Mouse (Mus musculus): ENCODE data around the gene Olfr1031. TPM values are rescaled to one million over a fixed set of nuclear protein-coding genes. Genes with fewer than 3 reads are reported as not detected.
"Not testable (repeated sequence)": the region's sequence is repeated elsewhere in the genome, so short reads cannot be mapped to it uniquely, and the experiment has no call there.

The Olfr1031 gene
- polyA plus RNA-seq (2012; fragmentation: generic; extraction: Trizol): not detected
- long read RNA-seq, experiment 1: 0 reads
- long read RNA-seq, experiment 2: 0 reads

DNA sequence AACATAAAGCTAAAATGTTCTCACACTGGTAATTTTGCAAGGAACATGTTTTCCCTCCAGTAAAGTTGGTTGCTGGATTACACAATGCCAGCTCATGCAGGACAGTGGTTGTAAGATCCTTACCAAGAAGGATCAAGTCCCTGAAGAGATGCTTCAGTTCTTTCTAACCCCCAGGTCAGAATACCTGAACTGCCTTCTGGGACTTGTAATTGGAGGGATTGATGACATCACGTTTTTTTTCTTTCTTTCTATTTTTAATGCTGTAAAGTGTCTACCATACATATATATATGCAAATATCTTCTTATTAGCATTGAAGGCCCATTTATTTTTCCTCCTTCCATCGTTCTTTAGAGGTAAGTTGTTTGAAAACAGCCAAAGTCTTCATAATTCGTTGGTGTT, at the start of gene Olfr1031:
Gene Olfr1031 (plus strand): TSS at position 301 of the 400 bp plus-strand sequence.
- H3K27me3 ChIP-seq (ENCODE audit: control insufficient read depth, insufficient read depth, insufficient read length): no peaks in the 10 kb centered on the region
- H3K79me2 ChIP-seq (ENCODE audit: control insufficient read depth, insufficient read depth): no peaks in the 10 kb centered on the region
- TF ChIP-seq MYOG (IDR thresholded peaks at IDR 0.05; ENCODE audit: control insufficient read depth, extremely low read depth, insufficient read length) (no peak), CEBPB (IDR thresholded peaks at IDR 0.05; ENCODE audit: low read depth) (no peak), MAX (IDR thresholded peaks at IDR 0.05) (no peak), FOSL1 (IDR thresholded peaks at IDR 0.05; ENCODE audit: insufficient read depth, low read length, poor library complexity, severe bottlenecking) (no peak), USF1 (IDR thresholded peaks at IDR 0.05; ENCODE audit: low read depth) (no peak), CTCF (IDR thresholded peaks at IDR 0.05; ENCODE audit: control insufficient read depth, insufficient read depth, insufficient read length) (no peak), MYOD1 (IDR thresholded peaks at IDR 0.05; ENCODE audit: control insufficient read depth, insufficient read length, low read depth) (no peak)
- H3K4me3 ChIP-seq (ENCODE audit: insufficient read depth, poor library complexity, severe bottlenecking): no peak within 1 kb of the TSS
- H3K79me3 ChIP-seq (ENCODE audit: low read depth): no peaks in the 10 kb centered on the region
- H3ac ChIP-seq (ENCODE audit: control insufficient read depth, insufficient read length, low read depth): no peak within 1 kb of the TSS
- H3K36me3 ChIP-seq (ENCODE audit: control insufficient read depth, insufficient read depth): no peaks in the 10 kb centered on the region

- no peaks in the 10 kb centered on the region for H3K27me3 ChIP-seq (ENCODE audit: control insufficient read depth, insufficient read depth, insufficient read length)
- H3K36me3 ChIP-seq (ENCODE audit: control insufficient read depth, insufficient read depth): no peaks in the 10 kb centered on the region
- H3K79me3 ChIP-seq (ENCODE audit: low read depth): no peaks in the 10 kb centered on the region
- no peak for TF ChIP-seq MAX (IDR thresholded peaks at IDR 0.05)
- no peak for TF ChIP-seq CEBPB (IDR thresholded peaks at IDR 0.05; ENCODE audit: low read depth)
- no peak for TF ChIP-seq FOSL1 (IDR thresholded peaks at IDR 0.05; ENCODE audit: insufficient read depth, low read length, poor library complexity, severe bottlenecking)
- TF ChIP-seq MYOG (IDR thresholded peaks at IDR 0.05; ENCODE audit: control insufficient read depth, extremely low read depth, insufficient read length): no peak
- TF ChIP-seq CTCF (IDR thresholded peaks at IDR 0.05; ENCODE audit: control insufficient read depth, insufficient read depth, insufficient read length): no peak
- no peak for TF ChIP-seq USF1 (IDR thresholded peaks at IDR 0.05; ENCODE audit: low read depth)
- TF ChIP-seq MYOD1 (IDR thresholded peaks at IDR 0.05; ENCODE audit: control insufficient read depth, insufficient read length, low read depth): no peak
- no peaks in the 10 kb centered on the region for H3K79me2 ChIP-seq (ENCODE audit: control insufficient read depth, insufficient read depth)
- no peak within 1 kb of the TSS for H3ac ChIP-seq (ENCODE audit: control insufficient read depth, insufficient read length, low read depth)
- no peak within 1 kb of the TSS for H3K4me3 ChIP-seq (ENCODE audit: insufficient read depth, poor library complexity, severe bottlenecking)
These were observed 40.0 kb upstream of the Olfr1031 start, which contains the start of gene Olfr1028 for GRCm38 (mm10) chr2:85950137-85950536. Gene Olfr1028 (plus strand): TSS chr2:85950437.

GRCm38 (mm10) chr2:85973595-85973994, 16.5 kb upstream of the Olfr1031 start, which contains the start of gene Olfr1029:
Gene Olfr1029 (plus strand): TSS chr2:85973895.
- no peaks in the 10 kb centered on the region for H3K79me3 ChIP-seq (ENCODE audit: low read depth)
- H3K36me3 ChIP-seq (ENCODE audit: control insufficient read depth, insufficient read depth): no peaks in the 10 kb centered on the region
- TF ChIP-seq CTCF (IDR thresholded peaks at IDR 0.05; ENCODE audit: control insufficient read depth, insufficient read depth, insufficient read length): no peak
- TF ChIP-seq USF1 (IDR thresholded peaks at IDR 0.05; ENCODE audit: low read depth): no peak
- no peak for TF ChIP-seq MYOG (IDR thresholded peaks at IDR 0.05; ENCODE audit: control insufficient read depth, extremely low read depth, insufficient read length)
- TF ChIP-seq FOSL1 (IDR thresholded peaks at IDR 0.05; ENCODE audit: insufficient read depth, low read length, poor library complexity, severe bottlenecking): no peak
- H3K27me3 ChIP-seq (ENCODE audit: control insufficient read depth, insufficient read depth, insufficient read length): no peaks in the 10 kb centered on the region
- H3ac ChIP-seq (ENCODE audit: control insufficient read depth, insufficient read length, low read depth): no peak within 1 kb of the TSS
- no peak within 1 kb of the TSS for H3K4me3 ChIP-seq (ENCODE audit: insufficient read depth, poor library complexity, severe bottlenecking)
- no peaks in the 10 kb centered on the region for H3K79me2 ChIP-seq (ENCODE audit: control insufficient read depth, insufficient read depth)

GRCm38 (mm10) chr2:85978976-85979375, 11.1 kb upstream of the Olfr1031 start, which contains the start of gene Olfr1030:
Gene Olfr1030 (plus strand): TSS chr2:85979276.
- Histone ChIP-seq H3K79me3 (ENCODE audit: low read depth) (no peaks in the 10 kb centered on the region), H3K27me3 (ENCODE audit: control insufficient read depth, insufficient read depth, insufficient read length) (no peaks in the 10 kb centered on the region), H3K79me2 (ENCODE audit: control insufficient read depth, insufficient read depth) (no peaks in the 10 kb centered on the region), H3K4me3 (ENCODE audit: insufficient read depth, poor library complexity, severe bottlenecking) (no peak within 1 kb of the TSS), H3K36me3 (ENCODE audit: control insufficient read depth, insufficient read depth) (no peaks in the 10 kb centered on the region), H3ac (ENCODE audit: control insufficient read depth, insufficient read length, low read depth) (no peak within 1 kb of the TSS)
- no peak for TF ChIP-seq CEBPB (IDR thresholded peaks at IDR 0.05; ENCODE audit: low read depth)
- no peak for TF ChIP-seq MYOG (IDR thresholded peaks at IDR 0.05; ENCODE audit: control insufficient read depth, extremely low read depth, insufficient read length)
- no peak for TF ChIP-seq CTCF (IDR thresholded peaks at IDR 0.05; ENCODE audit: control insufficient read depth, insufficient read depth, insufficient read length)
- no peak for TF ChIP-seq FOSL1 (IDR thresholded peaks at IDR 0.05; ENCODE audit: insufficient read depth, low read length, poor library complexity, severe bottlenecking)
- no peak for TF ChIP-seq MAX (IDR thresholded peaks at IDR 0.05)
- no peak for TF ChIP-seq MYOD1 (IDR thresholded peaks at IDR 0.05; ENCODE audit: control insufficient read depth, insufficient read length, low read depth)
- TF ChIP-seq USF1 (IDR thresholded peaks at IDR 0.05; ENCODE audit: low read depth): no peak

DNA sequence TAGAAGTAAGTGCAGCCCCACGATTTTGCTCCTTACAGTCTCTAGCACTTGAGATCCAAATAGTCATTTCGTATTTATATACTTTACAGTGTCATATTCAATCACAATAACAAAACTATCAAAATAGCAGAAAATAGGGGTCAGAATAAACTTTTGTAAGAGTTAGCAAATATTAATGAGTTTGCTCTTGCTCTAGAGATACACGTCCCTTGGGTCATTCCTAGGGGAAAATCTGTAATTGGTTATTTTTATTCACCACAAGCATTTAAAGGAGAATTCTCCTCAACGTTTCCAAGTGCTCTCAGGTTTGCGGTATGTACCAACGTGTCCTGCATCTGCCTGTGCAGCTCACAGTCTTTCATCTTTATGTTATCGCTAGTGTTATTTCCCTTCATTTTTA, 15.1 kb downstream of the Olfr1031 start, which contains the start of gene Olfr1032:
Gene Olfr1032 (plus strand): TSS at position 301 of the 400 bp plus-strand sequence.
- Histone ChIP-seq H3K27me3 (ENCODE audit: control insufficient read depth, insufficient read depth, insufficient read length) (no peaks in the 10 kb centered on the region), H3K79me3 (ENCODE audit: low read depth) (no peaks in the 10 kb centered on the region), H3K79me2 (ENCODE audit: control insufficient read depth, insufficient read depth) (no peaks in the 10 kb centered on the region), H3K4me3 (ENCODE audit: insufficient read depth, poor library complexity, severe bottlenecking) (no peak within 1 kb of the TSS), H3K36me3 (ENCODE audit: control insufficient read depth, insufficient read depth) (no peaks in the 10 kb centered on the region), H3ac (ENCODE audit: control insufficient read depth, insufficient read length, low read depth) (no peak within 1 kb of the TSS)
- TF ChIP-seq MYOG (IDR thresholded peaks at IDR 0.05; ENCODE audit: control insufficient read depth, extremely low read depth, insufficient read length): no peak

- H3K4me3 ChIP-seq (ENCODE audit: insufficient read depth, poor library complexity, severe bottlenecking); H3K79me3 ChIP-seq (ENCODE audit: low read depth); H3K27me3 ChIP-seq (ENCODE audit: control insufficient read depth, insufficient read depth, insufficient read length); H3ac ChIP-seq (ENCODE audit: control insufficient read depth, insufficient read length, low read depth); H3K79me2 ChIP-seq (ENCODE audit: control insufficient read depth, insufficient read depth); H3K36me3 ChIP-seq (ENCODE audit: control insufficient read depth, insufficient read depth): not testable (repeated sequence)
These were observed 30.3 kb downstream of the Olfr1031 start, which contains the start of gene Olfr1033 for GRCm38 (mm10) chr2:86020406-86020805. Gene Olfr1033 (plus strand): TSS chr2:86020633.

- H3K79me2 ChIP-seq (ENCODE audit: control insufficient read depth, insufficient read depth); H3K27me3 ChIP-seq (ENCODE audit: control insufficient read depth, insufficient read depth, insufficient read length): not testable (repeated sequence)
These were observed 31.4 kb downstream of the Olfr1031 start for GRCm38 (mm10) chr2:86021518-86021917.

More at GRCm38 (mm10) chr2:86021518-86021917, 31.4 kb downstream of the Olfr1031 start:
- H3K4me3 ChIP-seq (ENCODE audit: insufficient read depth, poor library complexity, severe bottlenecking); H3K79me3 ChIP-seq (ENCODE audit: low read depth); H3K36me3 ChIP-seq (ENCODE audit: control insufficient read depth, insufficient read depth); H3ac ChIP-seq (ENCODE audit: control insufficient read depth, insufficient read length, low read depth): not testable (repeated sequence)

Measured in C2C12 (cell line).